Mouse (Mus musculus): ENCODE measurements around the gene Ccl2. TPM values are rescaled to one million over a fixed set of nuclear protein-coding genes. Genes with fewer than 3 reads are reported as not detected.

Gene Ccl2
- polyA plus RNA-seq, 1 experiment, result not detected

- no peaks in the 10 kb centered on the region for H3K4me1 ChIP-seq (ENCODE audit: control insufficient read depth, insufficient read depth, low read length)
- TF ChIP-seq POLR2A (IDR thresholded peaks at IDR 0.05; ENCODE audit: borderline replicate concordance, insufficient read depth, low read length), result no peak
- TF ChIP-seq CTCF (IDR thresholded peaks at IDR 0.05; ENCODE audit: borderline replicate concordance, insufficient read depth, low read depth, low read length), result no peak
- no peak overlapping the region for H3K27ac ChIP-seq (ENCODE audit: insufficient read depth, low read length)
- 49% methylated on average over 3 of the region's 3 CpGs for WGBS
- DNase-seq, result no peak
- H3K4me3 ChIP-seq (replicated peaks; ENCODE audit: insufficient read depth, low read depth, low read length), result no peak overlapping the region
- H3K27me3 ChIP-seq (ENCODE audit: control insufficient read depth, insufficient read depth, low read length), result no peaks in the 10 kb centered on the region
These were observed 3.8 kb downstream of the Ccl2 start for GRCm38 (mm10) chr11:82039132-82039660.

- Histone ChIP-seq H3K27me3 (ENCODE audit: control insufficient read depth, insufficient read depth, low read length) (no peaks in the 10 kb centered on the region), H3K4me1 (ENCODE audit: control insufficient read depth, insufficient read depth, low read length) (no peaks in the 10 kb centered on the region), H3K4me3 (replicated peaks; ENCODE audit: insufficient read depth, low read depth, low read length) (no peak overlapping the region), H3K27ac (ENCODE audit: insufficient read depth, low read length) (no peak overlapping the region)
- 55% methylated on average over 4 of the region's 4 CpGs for WGBS
- TF ChIP-seq POLR2A (IDR thresholded peaks at IDR 0.05; ENCODE audit: borderline replicate concordance, insufficient read depth, low read length) (no peak), CTCF (IDR thresholded peaks at IDR 0.05; ENCODE audit: borderline replicate concordance, insufficient read depth, low read depth, low read length) (no peak)
- DNase-seq, result no peak
These were observed 6.3 kb downstream of the Ccl2 start for GRCm38 (mm10) chr11:82041671-82042080.

GRCm38 (mm10) chr11:82045471-82045870 lies 10.1 kb downstream of the Ccl2 start, which contains the start of gene Ccl7:
TSS of gene Ccl7 (plus strand) at chr11:82045712.
- H3K27me3 ChIP-seq (ENCODE audit: control insufficient read depth, insufficient read depth, low read length), result no peaks in the 10 kb centered on the region
- no peaks in the 10 kb centered on the region for H3K4me1 ChIP-seq (ENCODE audit: control insufficient read depth, insufficient read depth, low read length)
- no peak within 1 kb of the TSS for H3K27ac ChIP-seq (ENCODE audit: insufficient read depth, low read length)
- no peak for TF ChIP-seq CTCF (IDR thresholded peaks at IDR 0.05; ENCODE audit: borderline replicate concordance, insufficient read depth, low read depth, low read length)
- no peak for TF ChIP-seq POLR2A (IDR thresholded peaks at IDR 0.05; ENCODE audit: borderline replicate concordance, insufficient read depth, low read length)
- peak; percentile 9 to 38 for DNase-seq
- H3K4me3 ChIP-seq (replicated peaks; ENCODE audit: insufficient read depth, low read depth, low read length), result no peak within 1 kb of the TSS
- WGBS, result 12% methylated on average over 3 of the region's 3 CpGs

- no peak for DNase-seq
- Histone ChIP-seq H3K27ac (ENCODE audit: insufficient read depth, low read length) (no peak overlapping the region), H3K4me1 (ENCODE audit: control insufficient read depth, insufficient read depth, low read length) (no peaks in the 10 kb centered on the region), H3K4me3 (replicated peaks; ENCODE audit: insufficient read depth, low read depth, low read length) (no peak overlapping the region), H3K27me3 (ENCODE audit: control insufficient read depth, insufficient read depth, low read length) (no peaks in the 10 kb centered on the region)
- 60% methylated on average over 6 of the region's 6 CpGs for WGBS
- TF ChIP-seq POLR2A (IDR thresholded peaks at IDR 0.05; ENCODE audit: borderline replicate concordance, insufficient read depth, low read length), result no peak
- no peak for TF ChIP-seq CTCF (IDR thresholded peaks at IDR 0.05; ENCODE audit: borderline replicate concordance, insufficient read depth, low read depth, low read length)
These were observed 12.5 kb downstream of the Ccl2 start for GRCm38 (mm10) chr11:82047746-82048415.

GRCm38 (mm10) chr11:82053849-82054248 lies 18.5 kb downstream of the Ccl2 start:
- no peak overlapping the region for H3K27ac ChIP-seq (ENCODE audit: insufficient read depth, low read length)
- H3K4me3 ChIP-seq (replicated peaks; ENCODE audit: insufficient read depth, low read depth, low read length), result no peak overlapping the region
- WGBS, result 89% methylated on average over 7 of the region's 7 CpGs
- H3K27me3 ChIP-seq (ENCODE audit: control insufficient read depth, insufficient read depth, low read length), result no peaks in the 10 kb centered on the region
- no peaks in the 10 kb centered on the region for H3K4me1 ChIP-seq (ENCODE audit: control insufficient read depth, insufficient read depth, low read length)
- DNase-seq, result no peak
- no peak for TF ChIP-seq POLR2A (IDR thresholded peaks at IDR 0.05; ENCODE audit: borderline replicate concordance, insufficient read depth, low read length)
- no peak for TF ChIP-seq CTCF (IDR thresholded peaks at IDR 0.05; ENCODE audit: borderline replicate concordance, insufficient read depth, low read depth, low read length)

- DNase-seq, result no peak
- H3K27ac ChIP-seq (ENCODE audit: insufficient read depth, low read length), result no peak within 1 kb of the TSS
- no peak for TF ChIP-seq POLR2A (IDR thresholded peaks at IDR 0.05; ENCODE audit: borderline replicate concordance, insufficient read depth, low read length)
- TF ChIP-seq CTCF (IDR thresholded peaks at IDR 0.05; ENCODE audit: borderline replicate concordance, insufficient read depth, low read depth, low read length), result no peak
- H3K27me3 ChIP-seq (ENCODE audit: control insufficient read depth, insufficient read depth, low read length), result no peaks in the 10 kb centered on the region
- no peak within 1 kb of the TSS for H3K4me3 ChIP-seq (replicated peaks; ENCODE audit: insufficient read depth, low read depth, low read length)
- H3K4me1 ChIP-seq (ENCODE audit: control insufficient read depth, insufficient read depth, low read length), result no peaks in the 10 kb centered on the region
- WGBS, result 31% methylated on average over 6 of the region's 6 CpGs
These were observed 22.3 kb downstream of the Ccl2 start, which contains the start of gene Ccl11 for GRCm38 (mm10) chr11:82057646-82058045. TSS of gene Ccl11 (plus strand) at chr11:82057823.

GRCm38 (mm10) chr11:82062226-82062625 lies 26.9 kb downstream of the Ccl2 start:
- no peaks in the 10 kb centered on the region for H3K27me3 ChIP-seq (ENCODE audit: control insufficient read depth, insufficient read depth, low read length)
- no peak overlapping the region for H3K4me3 ChIP-seq (replicated peaks; ENCODE audit: insufficient read depth, low read depth, low read length)
- no peak overlapping the region for H3K27ac ChIP-seq (ENCODE audit: insufficient read depth, low read length)
- TF ChIP-seq POLR2A (IDR thresholded peaks at IDR 0.05; ENCODE audit: borderline replicate concordance, insufficient read depth, low read length), result no peak
- no peak for TF ChIP-seq CTCF (IDR thresholded peaks at IDR 0.05; ENCODE audit: borderline replicate concordance, insufficient read depth, low read depth, low read length)
- WGBS, result 75% methylated on average over 3 of the region's 3 CpGs
- no peak for DNase-seq
- no peaks in the 10 kb centered on the region for H3K4me1 ChIP-seq (ENCODE audit: control insufficient read depth, insufficient read depth, low read length)

GRCm38 (mm10) chr11:82063454-82063853 lies 28.1 kb downstream of the Ccl2 start:
- no peak for DNase-seq
- no peak overlapping the region for H3K4me3 ChIP-seq (replicated peaks; ENCODE audit: insufficient read depth, low read depth, low read length)
- H3K4me1 ChIP-seq (ENCODE audit: control insufficient read depth, insufficient read depth, low read length), result no peaks in the 10 kb centered on the region
- H3K27ac ChIP-seq (ENCODE audit: insufficient read depth, low read length), result no peak overlapping the region
- H3K27me3 ChIP-seq (ENCODE audit: control insufficient read depth, insufficient read depth, low read length), result no peaks in the 10 kb centered on the region
- TF ChIP-seq CTCF (IDR thresholded peaks at IDR 0.05; ENCODE audit: borderline replicate concordance, insufficient read depth, low read depth, low read length), result no peak
- no peak for TF ChIP-seq POLR2A (IDR thresholded peaks at IDR 0.05; ENCODE audit: borderline replicate concordance, insufficient read depth, low read length)
- 48% methylated on average over 2 of the region's 2 CpGs for WGBS
